Mouse (Mus musculus): ENCODE measurements around the gene Rnf141. TPM values are rescaled to one million over a fixed set of nuclear protein-coding genes. Genes with fewer than 3 reads are reported as not detected.

The Rnf141 gene
- polyA plus RNA-seq, 1 experiment from 2014 or later = 35.0 TPM

GRCm38 (mm10) chr7:110811529-110811928 lies 32.7 kb downstream of the Rnf141 start:
- H3K4me1 ChIP-seq (replicated peaks; ENCODE audit: control insufficient read depth, insufficient read depth, low read length) = no peaks in the 10 kb centered on the region
- no peak overlapping the region for H3K9ac ChIP-seq (ENCODE audit: low read depth, low read length)
- WGBS = 86% methylated on average over 5 of the region's 5 CpGs
- no peaks in the 10 kb centered on the region for H3K9me3 ChIP-seq (ENCODE audit: control insufficient read depth, low read length)
- DNase-seq (ENCODE audit: low spot score) (no peak), ATAC-seq (replicated peaks; ENCODE audit: low FRiP score) (no peak)
- no peak overlapping the region for H3K4me2 ChIP-seq
- no peak overlapping the region for H3K4me3 ChIP-seq (ENCODE audit: low read depth, low read length)
- no peaks in the 10 kb centered on the region for H3K27me3 ChIP-seq (replicated peaks; ENCODE audit: control insufficient read depth, insufficient read depth, low read length)
- H3K27ac ChIP-seq (ENCODE audit: low read depth, low read length) = no peak overlapping the region
- peaks cover 2% of the 10 kb centered on the region; the same call in 1 of the 2 replicates for H3K36me3 ChIP-seq (ENCODE audit: control insufficient read depth, insufficient read depth, low read length)

DNA sequence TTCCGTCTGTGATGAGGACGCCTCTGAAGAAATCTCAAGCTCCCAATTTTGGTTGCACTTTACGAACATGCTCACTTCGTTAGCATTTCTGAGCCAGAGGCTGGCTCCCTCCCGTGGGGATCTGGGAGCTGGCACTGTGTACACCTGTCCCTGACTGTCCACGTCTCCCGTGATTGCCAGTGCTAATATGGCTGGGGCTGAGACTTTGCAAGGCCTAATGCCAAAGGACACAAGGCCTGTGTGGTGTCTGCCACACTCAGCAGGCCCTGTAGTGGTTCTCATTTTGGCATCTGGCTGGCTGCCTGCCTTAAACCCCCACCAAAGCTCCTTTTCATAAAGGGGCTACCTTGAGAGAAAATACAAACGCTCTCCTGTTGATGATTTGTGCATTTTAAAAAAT lies 33.3 kb downstream of the Rnf141 start:
- no peaks in the 10 kb centered on the region for H3K9me3 ChIP-seq (ENCODE audit: control insufficient read depth, low read length)
- no peak overlapping the region for H3K27ac ChIP-seq (ENCODE audit: low read depth, low read length)
- no peaks in the 10 kb centered on the region for H3K27me3 ChIP-seq (replicated peaks; ENCODE audit: control insufficient read depth, insufficient read depth, low read length)
- WGBS = 91% methylated on average over 8 of the region's 8 CpGs
- no peak overlapping the region for H3K4me2 ChIP-seq
- DNase-seq (ENCODE audit: low spot score) = no peak
- H3K4me1 ChIP-seq (replicated peaks; ENCODE audit: control insufficient read depth, insufficient read depth, low read length) = no peaks in the 10 kb centered on the region
- ATAC-seq (replicated peaks; ENCODE audit: low FRiP score) = no peak
- H3K36me3 ChIP-seq (ENCODE audit: control insufficient read depth, insufficient read depth, low read length) = peaks cover 2% of the 10 kb centered on the region; the same call in 1 of the 2 replicates
- no peak overlapping the region for H3K4me3 ChIP-seq (ENCODE audit: low read depth, low read length)
- H3K9ac ChIP-seq (ENCODE audit: low read depth, low read length) = no peak overlapping the region

- 86% methylated on average over 18 of the region's 18 CpGs for WGBS
- no peak overlapping the region for H3K4me2 ChIP-seq
- no peaks in the 10 kb centered on the region for H3K27me3 ChIP-seq (replicated peaks; ENCODE audit: control insufficient read depth, insufficient read depth, low read length)
- no peaks in the 10 kb centered on the region for H3K4me1 ChIP-seq (replicated peaks; ENCODE audit: control insufficient read depth, insufficient read depth, low read length)
- H3K36me3 ChIP-seq (ENCODE audit: control insufficient read depth, insufficient read depth, low read length) = peaks cover 2% of the 10 kb centered on the region; the same call in 1 of the 2 replicates
- no peaks in the 10 kb centered on the region for H3K9me3 ChIP-seq (ENCODE audit: control insufficient read depth, low read length)
- H3K9ac ChIP-seq (ENCODE audit: low read depth, low read length) = no peak overlapping the region
- H3K27ac ChIP-seq (ENCODE audit: low read depth, low read length) = no peak overlapping the region
- H3K4me3 ChIP-seq (ENCODE audit: low read depth, low read length) = no peak overlapping the region
- no peak for ATAC-seq (replicated peaks; ENCODE audit: low FRiP score)
- no peak for DNase-seq (ENCODE audit: low spot score)
Measured at GRCm38 (mm10) chr7:110809585-110810557, 34.4 kb downstream of the Rnf141 start.

GRCm38 (mm10) chr7:110808962-110809361 lies 35.3 kb downstream of the Rnf141 start:
- Histone ChIP-seq H3K9ac (ENCODE audit: low read depth, low read length) (no peak overlapping the region), H3K9me3 (ENCODE audit: control insufficient read depth, low read length) (no peaks in the 10 kb centered on the region), H3K27ac (ENCODE audit: low read depth, low read length) (no peak overlapping the region), H3K27me3 (replicated peaks; ENCODE audit: control insufficient read depth, insufficient read depth, low read length) (no peaks in the 10 kb centered on the region), H3K4me2 (no peak overlapping the region), H3K4me3 (ENCODE audit: low read depth, low read length) (no peak overlapping the region), H3K36me3 (ENCODE audit: control insufficient read depth, insufficient read depth, low read length) (peaks cover 5% of the 10 kb centered on the region; the same call in 1 of the 2 replicates), H3K4me1 (replicated peaks; ENCODE audit: control insufficient read depth, insufficient read depth, low read length) (no peaks in the 10 kb centered on the region)
- WGBS = 74% methylated on average over 3 of the region's 3 CpGs
- ATAC-seq (replicated peaks; ENCODE audit: low FRiP score) (no peak), DNase-seq (ENCODE audit: low spot score) (no peak)

DNA sequence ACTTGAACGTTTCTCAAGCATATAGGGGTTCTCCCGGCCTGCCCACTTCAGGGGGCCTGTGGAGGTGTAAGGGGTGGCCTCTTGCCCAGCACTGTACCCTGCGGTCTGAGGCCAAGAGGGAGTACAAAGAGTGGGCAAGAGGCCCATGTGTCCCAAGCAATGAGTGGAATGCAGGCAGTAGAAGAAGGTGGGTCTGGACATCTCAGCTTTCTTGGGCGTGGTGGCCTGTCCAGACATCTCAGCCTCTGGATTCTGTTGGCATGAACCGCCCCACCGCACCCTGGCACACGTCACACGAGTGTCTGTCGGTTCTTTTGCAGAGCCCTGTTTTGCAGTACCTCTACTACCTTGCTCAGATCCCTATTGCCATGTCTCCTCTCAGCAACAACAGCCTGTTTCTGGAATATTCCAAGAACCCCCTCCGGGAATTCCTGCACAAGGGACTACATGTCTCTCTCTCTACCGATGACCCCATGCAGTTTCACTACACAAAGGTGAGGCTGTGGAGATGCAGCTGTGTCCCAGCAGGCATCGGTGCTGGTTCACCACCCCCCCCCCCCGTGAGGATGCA lies 36.7 kb downstream of the Rnf141 start:
- no peak for DNase-seq (ENCODE audit: low spot score)
- H3K4me2 ChIP-seq = no peak overlapping the region
- H3K9ac ChIP-seq (ENCODE audit: low read depth, low read length) = no peak overlapping the region
- 86% methylated on average over 13 of the region's 13 CpGs for WGBS
- H3K4me1 ChIP-seq (replicated peaks; ENCODE audit: control insufficient read depth, insufficient read depth, low read length) = no peaks in the 10 kb centered on the region
- H3K36me3 ChIP-seq (ENCODE audit: control insufficient read depth, insufficient read depth, low read length) = peaks cover 7% of the 10 kb centered on the region; the same call in 1 of the 2 replicates
- no peaks in the 10 kb centered on the region for H3K27me3 ChIP-seq (replicated peaks; ENCODE audit: control insufficient read depth, insufficient read depth, low read length)
- no peaks in the 10 kb centered on the region for H3K9me3 ChIP-seq (ENCODE audit: control insufficient read depth, low read length)
- no peak overlapping the region for H3K4me3 ChIP-seq (ENCODE audit: low read depth, low read length)
- no peak for ATAC-seq (replicated peaks; ENCODE audit: low FRiP score)
- H3K27ac ChIP-seq (ENCODE audit: low read depth, low read length) = no peak overlapping the region

DNA sequence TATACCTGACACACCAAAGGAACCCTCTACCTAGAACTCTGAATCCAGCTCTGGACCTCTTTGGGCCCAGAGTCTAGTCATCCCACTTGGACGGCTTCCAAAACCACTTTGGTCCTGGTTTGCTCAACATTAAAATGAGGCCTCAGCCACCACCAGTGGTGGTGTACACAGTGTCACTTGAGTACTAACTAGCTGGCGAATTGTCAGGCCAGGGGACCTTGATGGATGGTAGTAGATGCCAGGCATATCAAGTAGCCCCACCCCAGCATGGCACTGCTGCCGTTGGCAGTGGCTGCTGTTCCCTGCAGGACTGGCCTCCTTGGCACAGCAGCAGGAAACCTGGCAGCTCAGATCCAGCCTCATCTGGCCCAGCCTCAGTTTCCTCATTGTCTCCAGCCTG lies 40.0 kb downstream of the Rnf141 start:
- WGBS = 83% methylated on average over 3 of the region's 3 CpGs
- H3K4me3 ChIP-seq (ENCODE audit: low read depth, low read length) = no peak overlapping the region
- no peak overlapping the region for H3K4me2 ChIP-seq
- H3K27me3 ChIP-seq (replicated peaks; ENCODE audit: control insufficient read depth, insufficient read depth, low read length) = no peaks in the 10 kb centered on the region
- no peaks in the 10 kb centered on the region for H3K9me3 ChIP-seq (ENCODE audit: control insufficient read depth, low read length)
- DNase-seq (ENCODE audit: low spot score) (no peak), ATAC-seq (replicated peaks; ENCODE audit: low FRiP score) (no peak)
- H3K9ac ChIP-seq (ENCODE audit: low read depth, low read length) = no peak overlapping the region
- H3K36me3 ChIP-seq (ENCODE audit: control insufficient read depth, insufficient read depth, low read length) = peaks cover 9% of the 10 kb centered on the region; the same call in 1 of the 2 replicates
- no peak overlapping the region for H3K27ac ChIP-seq (ENCODE audit: low read depth, low read length)
- no peaks in the 10 kb centered on the region for H3K4me1 ChIP-seq (replicated peaks; ENCODE audit: control insufficient read depth, insufficient read depth, low read length)

DNA sequence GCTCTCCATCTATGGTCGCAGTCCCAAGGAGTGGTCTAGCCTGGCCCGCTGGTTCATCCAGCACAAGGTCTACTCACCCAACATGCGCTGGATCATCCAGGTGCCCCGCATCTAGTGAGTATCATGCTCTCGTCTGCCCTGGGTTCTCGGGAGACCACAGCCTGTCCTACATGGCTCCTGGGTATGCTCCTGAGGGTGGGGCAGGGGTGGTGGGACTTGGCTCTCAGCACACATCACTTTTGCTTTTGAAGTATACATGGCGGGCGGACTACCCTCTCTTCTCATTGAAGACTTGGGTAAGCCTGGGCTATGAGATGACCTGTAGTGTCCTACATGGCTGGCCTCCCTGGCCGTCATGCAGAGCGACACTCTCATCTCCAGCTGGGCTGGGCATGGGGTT lies 41.1 kb downstream of the Rnf141 start:
- no peak overlapping the region for H3K4me3 ChIP-seq (ENCODE audit: low read depth, low read length)
- peaks cover 9% of the 10 kb centered on the region; the same call in 1 of the 2 replicates for H3K36me3 ChIP-seq (ENCODE audit: control insufficient read depth, insufficient read depth, low read length)
- no peak overlapping the region for H3K9ac ChIP-seq (ENCODE audit: low read depth, low read length)
- WGBS = 91% methylated on average over 10 of the region's 10 CpGs
- H3K27me3 ChIP-seq (replicated peaks; ENCODE audit: control insufficient read depth, insufficient read depth, low read length) = no peaks in the 10 kb centered on the region
- DNase-seq (ENCODE audit: low spot score) (no peak), ATAC-seq (replicated peaks; ENCODE audit: low FRiP score) (no peak)
- no peaks in the 10 kb centered on the region for H3K4me1 ChIP-seq (replicated peaks; ENCODE audit: control insufficient read depth, insufficient read depth, low read length)
- H3K4me2 ChIP-seq = no peak overlapping the region
- H3K9me3 ChIP-seq (ENCODE audit: control insufficient read depth, low read length) = no peaks in the 10 kb centered on the region
- H3K27ac ChIP-seq (ENCODE audit: low read depth, low read length) = no peak overlapping the region

DNA sequence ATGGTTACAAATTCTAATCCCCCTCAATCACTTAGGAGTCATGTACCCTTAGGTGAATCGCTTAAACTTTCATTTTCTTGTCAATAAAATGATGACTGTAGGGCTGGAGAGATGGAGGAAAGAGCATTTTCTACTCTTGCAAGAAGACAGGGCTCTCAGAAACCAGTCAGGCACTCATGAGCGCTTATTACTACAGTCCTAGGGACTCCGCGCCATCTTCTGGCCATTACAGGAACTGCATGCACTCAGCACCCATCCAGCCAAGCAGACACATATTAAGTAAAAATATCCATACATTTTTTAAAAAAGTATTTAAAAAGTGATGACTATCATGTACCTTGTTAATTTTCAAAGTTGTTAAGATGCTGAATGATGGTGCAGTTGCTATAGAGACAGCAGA lies 43.2 kb downstream of the Rnf141 start:
- Histone ChIP-seq H3K4me3 (ENCODE audit: low read depth, low read length) (no peak overlapping the region), H3K27ac (ENCODE audit: low read depth, low read length) (no peak overlapping the region), H3K9ac (ENCODE audit: low read depth, low read length) (no peak overlapping the region), H3K4me2 (no peak overlapping the region), H3K27me3 (replicated peaks; ENCODE audit: control insufficient read depth, insufficient read depth, low read length) (no peaks in the 10 kb centered on the region), H3K36me3 (ENCODE audit: control insufficient read depth, insufficient read depth, low read length) (peaks cover 12% of the 10 kb centered on the region; the same call in 1 of the 2 replicates), H3K4me1 (replicated peaks; ENCODE audit: control insufficient read depth, insufficient read depth, low read length) (no peaks in the 10 kb centered on the region; the same call in 1 of the 2 replicates), H3K9me3 (ENCODE audit: control insufficient read depth, low read length) (no peaks in the 10 kb centered on the region)
- ATAC-seq (replicated peaks; ENCODE audit: low FRiP score) (0 out of 2 replicates have a peak, but pooled peaks have one; percentile 40), DNase-seq (ENCODE audit: low spot score) (peak; percentile 55)
- WGBS = under 1% methylated on average over 4 of the region's 4 CpGs

All from liver, embryonic 11.5 days (tissue).